Mouse (Mus musculus): ENCODE measurements around the gene Plk4. TPM values are rescaled to one million over a fixed set of nuclear protein-coding genes. Genes with fewer than 3 reads are reported as not detected.

Gene Plk4
- polyA plus RNA-seq (2012; rRNA removed; ENCODE audit: low replicate concordance): 1.9 and 2.1 TPM in 2 replicates

DNA sequence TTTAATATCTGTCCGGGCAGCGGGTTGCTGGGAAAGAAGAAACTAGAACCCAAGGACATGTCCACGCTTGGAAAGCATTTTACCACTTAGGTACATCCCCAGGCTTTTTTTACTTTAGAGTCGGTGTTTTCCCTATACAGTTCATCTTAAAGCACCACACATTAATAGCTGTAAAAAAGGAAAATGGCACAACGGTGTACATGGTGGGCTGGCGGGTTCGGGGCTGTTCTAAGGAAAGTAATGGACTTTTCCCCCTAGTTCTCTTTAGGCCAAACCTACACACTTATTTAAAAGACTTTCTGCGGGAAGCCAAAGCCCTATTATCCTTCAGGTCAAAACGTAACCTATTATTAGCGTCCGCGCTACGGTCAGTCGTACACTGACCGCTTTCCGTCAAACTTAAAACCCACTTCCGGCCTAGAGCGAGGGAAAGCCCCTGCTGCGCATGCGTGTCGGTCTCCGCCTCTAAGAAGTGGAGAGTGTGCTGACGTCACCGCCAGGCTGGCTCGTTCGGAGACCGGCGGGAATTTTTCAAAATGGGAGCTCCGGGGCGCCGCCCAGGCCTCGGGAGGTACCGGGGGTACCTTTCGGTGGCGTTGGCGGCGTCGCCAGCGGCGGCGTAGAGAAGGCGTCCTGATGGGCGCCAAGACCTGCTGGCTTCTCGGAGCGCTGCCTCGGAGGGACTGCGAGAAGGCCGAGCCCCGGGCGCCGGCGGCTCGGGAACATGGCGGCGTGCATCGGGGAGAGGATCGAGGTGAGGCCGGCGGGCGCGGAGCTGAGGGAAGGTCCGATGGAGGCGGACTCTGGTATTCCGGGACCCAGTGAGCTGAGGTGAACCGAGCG lies at the start of gene Plk4:
Plk4 (plus strand) TSS at position 490 of the 843 bp plus-strand sequence.

DNA sequence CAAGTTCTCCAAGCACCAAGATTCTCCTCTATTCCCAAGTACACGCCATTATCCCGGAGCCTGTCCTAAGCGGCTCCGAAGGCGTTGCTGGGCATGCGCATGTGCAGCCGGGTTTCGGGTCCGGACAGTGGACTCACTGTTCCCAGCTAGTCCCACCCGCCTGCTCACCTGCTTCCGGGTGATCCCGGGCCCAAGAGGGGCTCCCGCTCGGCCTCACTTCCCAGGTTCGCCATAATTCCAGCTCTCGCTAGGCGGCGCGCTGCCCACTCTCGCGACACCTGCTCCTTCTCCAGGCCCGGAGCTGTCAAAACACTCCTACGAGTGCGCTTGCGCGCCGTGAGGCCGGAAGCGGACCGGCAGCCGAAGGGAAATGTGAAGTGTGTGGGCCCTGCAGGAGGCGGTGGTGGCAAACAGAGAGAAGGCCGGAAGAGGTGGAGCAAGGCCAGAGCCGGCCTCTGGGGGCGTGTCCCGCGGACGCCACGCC lies 46.7 kb downstream of the Plk4 start, which contains the start of gene Mfsd8:
Mfsd8 (minus strand) TSS at position 414 of the 484 bp plus-strand sequence.

DNA sequence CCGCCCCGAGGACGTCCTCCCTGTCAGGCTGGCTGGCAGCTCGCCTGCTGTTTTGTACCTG lies 47.0 kb downstream of the Plk4 start, which contains the start of gene Abhd18:
Abhd18 (plus strand) TSS at position 14 of the 61 bp plus-strand sequence.

Other genes starting within 250 kb of the Plk4 start
- gene Slc25a31, start 91.2 kb upstream of the Plk4 start, polyA plus RNA-seq (2012; rRNA removed; ENCODE audit: low replicate concordance): 0.07 and 0.09 TPM in 2 replicates
- gene Hspa4l, start 55.5 kb upstream of the Plk4 start, polyA plus RNA-seq (2012; rRNA removed; ENCODE audit: low replicate concordance): 3.4 and 14.3 TPM in 2 replicates
- 3.9 and 13.7 TPM in 2 replicates for gene Mfsd8, start 46.9 kb downstream of the Plk4 start, polyA plus RNA-seq (2012; rRNA removed; ENCODE audit: low replicate concordance)
- 3.4 and 6.8 TPM in 2 replicates for gene Abhd18, start 47.0 kb downstream of the Plk4 start, polyA plus RNA-seq (2012; rRNA removed; ENCODE audit: low replicate concordance)
- gene 1700034I23Rik, start 102.5 kb downstream of the Plk4 start, polyA plus RNA-seq (2012; rRNA removed; ENCODE audit: low replicate concordance): not detected in 2 replicates
- gene Larp1b, start 149.8 kb downstream of the Plk4 start, polyA plus RNA-seq (2012; rRNA removed; ENCODE audit: low replicate concordance): 6.3 and 16.0 TPM in 2 replicates